Mouse (Mus musculus): ENCODE results near the gene Homer2. TPM values are rescaled to one million over a fixed set of nuclear protein-coding genes. Genes with fewer than 3 reads are reported as not detected.

Homer2 gene
- 43.6 TPM in 2 replicates for polyA plus RNA-seq (2015; fragmentation: Nextera tagmentation; extraction: Ambion mirVana)

GRCm38 (mm10) chr7:81707471-81708140 lies at the start of gene Homer2:
Gene Homer2 (minus strand): TSS chr7:81707527.
- Histone ChIP-seq H3K27ac (ENCODE audit: low read length) (peak within 1 kb of the TSS; percentile 57), H3K9me3 (ENCODE audit: control insufficient read depth, low read length) (0 out of 2 replicates have a peak, but pooled peaks cover 4% of the 10 kb centered on the region), H3K4me2 (ENCODE audit: low read depth, low read length) (peak within 1 kb of the TSS; percentile 88), H3K36me3 (ENCODE audit: control insufficient read depth, insufficient read depth, low read length) (no peaks in the 10 kb centered on the region), H3K4me1 (ENCODE audit: control insufficient read depth, insufficient read depth, low read length) (no peaks in the 10 kb centered on the region), H3K4me3 (ENCODE audit: low read length) (peak within 1 kb of the TSS; percentile 76), H3K27me3 (replicated peaks; ENCODE audit: control insufficient read depth, insufficient read depth, low read length) (peaks cover 5% of the 10 kb centered on the region; the same call in 1 of the 2 replicates), H3K9ac (ENCODE audit: low read depth, low read length) (peak within 1 kb of the TSS; percentile 76)
- 71% methylated on average over 14 of the region's 14 CpGs for WGBS
- no peak for ATAC-seq

DNA sequence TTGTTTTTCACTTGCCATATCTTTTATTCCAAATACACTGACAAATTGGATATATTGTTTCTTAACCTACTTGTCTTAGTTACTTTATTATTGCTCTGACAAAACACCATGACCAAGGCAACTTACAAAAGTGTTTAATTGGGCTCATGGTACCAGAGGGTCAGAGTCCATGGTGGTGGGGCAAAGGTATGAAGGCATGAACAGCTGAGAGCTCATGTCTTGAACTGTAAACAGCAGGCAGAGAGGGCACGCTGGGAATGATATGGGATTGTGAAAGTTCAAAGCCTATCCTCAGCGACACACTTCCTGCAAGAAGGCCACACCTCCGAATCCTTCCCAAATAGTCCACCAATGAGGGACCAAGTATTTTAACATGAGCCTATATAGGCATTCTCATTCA lies 40.6 kb upstream of the Homer2 start:
- Histone ChIP-seq H3K36me3 (ENCODE audit: control insufficient read depth, insufficient read depth, low read length) (no peaks in the 10 kb centered on the region), H3K27ac (ENCODE audit: low read length) (no peak overlapping the region), H3K9me3 (ENCODE audit: control insufficient read depth, low read length) (no peaks in the 10 kb centered on the region), H3K27me3 (replicated peaks; ENCODE audit: control insufficient read depth, insufficient read depth, low read length) (no peaks in the 10 kb centered on the region), H3K4me2 (ENCODE audit: low read depth, low read length) (no peak overlapping the region), H3K4me3 (ENCODE audit: low read length) (no peak overlapping the region), H3K9ac (ENCODE audit: low read depth, low read length) (no peak overlapping the region), H3K4me1 (ENCODE audit: control insufficient read depth, insufficient read depth, low read length) (no peaks in the 10 kb centered on the region)
- 81% methylated on average over 3 of the region's 3 CpGs for WGBS
- ATAC-seq = no peak

DNA sequence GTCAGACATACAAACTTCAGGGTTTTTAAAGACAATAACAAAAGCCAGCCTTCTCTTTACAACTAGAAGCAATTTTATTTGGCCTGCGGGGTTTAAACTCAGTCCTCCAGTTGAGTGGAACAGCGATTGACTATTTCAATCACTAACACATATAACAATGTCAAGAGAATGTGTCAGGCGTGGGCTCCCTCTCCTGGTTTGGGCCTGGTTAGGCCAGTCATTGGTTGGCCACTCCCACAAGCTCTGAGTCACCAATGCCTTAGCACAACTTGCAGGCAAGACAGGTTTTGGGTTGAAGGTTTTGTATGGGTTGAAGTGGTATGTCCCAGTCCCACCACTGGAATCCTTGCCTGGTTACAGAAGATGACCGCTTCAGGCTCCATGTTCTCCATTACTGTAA lies 36.8 kb upstream of the Homer2 start:
- H3K36me3 ChIP-seq (ENCODE audit: control insufficient read depth, insufficient read depth, low read length) = no peaks in the 10 kb centered on the region
- 0 out of 2 replicates have a peak, but pooled peaks have one; percentile 64 for ATAC-seq
- H3K9me3 ChIP-seq (ENCODE audit: control insufficient read depth, low read length) = no peaks in the 10 kb centered on the region
- H3K4me2 ChIP-seq (ENCODE audit: low read depth, low read length) = no peak overlapping the region
- H3K27me3 ChIP-seq (replicated peaks; ENCODE audit: control insufficient read depth, insufficient read depth, low read length) = no peaks in the 10 kb centered on the region
- H3K27ac ChIP-seq (ENCODE audit: low read length) = no peak overlapping the region
- no peak overlapping the region for H3K9ac ChIP-seq (ENCODE audit: low read depth, low read length)
- no peaks in the 10 kb centered on the region for H3K4me1 ChIP-seq (ENCODE audit: control insufficient read depth, insufficient read depth, low read length)
- WGBS = 69% methylated on average over 4 of the region's 4 CpGs
- no peak overlapping the region for H3K4me3 ChIP-seq (ENCODE audit: low read length)

DNA sequence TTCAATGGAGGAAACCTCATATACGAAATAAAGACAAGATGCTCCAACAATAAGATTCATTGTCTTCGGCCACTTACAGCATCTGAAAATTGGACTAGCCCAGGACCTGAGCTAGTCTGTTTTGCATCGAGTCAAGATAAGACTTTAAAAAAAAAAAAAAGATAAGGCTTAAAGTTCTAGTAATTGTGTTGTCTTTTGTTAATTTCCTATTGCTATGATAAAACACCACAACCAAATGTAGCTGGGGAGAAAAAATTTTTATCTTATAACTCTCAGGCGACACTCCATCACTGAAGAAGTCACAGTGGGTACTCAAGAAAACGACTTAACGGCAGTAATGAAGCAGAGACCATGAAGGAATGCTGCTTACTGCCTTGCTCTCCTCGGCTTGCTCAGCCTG lies 32.7 kb upstream of the Homer2 start:
- WGBS = 82% methylated on average over 7 of the region's 7 CpGs
- peak overlapping the region; percentile 32 for H3K4me2 ChIP-seq (ENCODE audit: low read depth, low read length)
- ATAC-seq = no peak

DNA sequence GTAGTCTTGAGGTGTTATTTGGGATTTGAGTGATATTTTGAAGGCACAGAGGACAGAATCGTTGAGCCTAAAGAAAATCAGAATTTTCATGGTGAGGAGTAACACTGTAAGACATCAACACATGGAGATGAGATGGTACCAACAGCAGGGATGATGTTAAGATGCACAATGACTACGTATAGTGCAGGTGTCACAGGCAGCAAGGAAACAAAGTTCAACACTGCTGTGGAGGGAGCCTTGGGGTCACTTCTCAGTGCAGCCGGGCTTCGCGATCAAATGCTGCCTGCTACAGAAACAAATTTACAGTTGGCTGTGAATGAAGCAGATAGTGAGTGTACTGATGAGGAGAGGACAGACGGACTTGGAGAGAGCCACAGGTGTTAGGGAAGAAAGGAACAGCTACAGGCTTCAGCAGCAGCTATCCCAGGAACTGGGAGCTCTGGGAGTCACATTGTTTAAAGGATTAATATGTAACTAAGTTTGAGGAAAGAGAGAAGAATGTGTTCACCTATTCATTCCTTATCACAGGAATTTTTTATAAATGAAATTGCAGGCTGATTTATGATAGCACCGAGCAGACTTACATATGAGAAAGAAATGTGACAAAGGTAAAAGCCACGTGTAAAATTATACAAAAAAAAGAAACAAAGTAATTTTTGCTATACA lies 31.5 kb upstream of the Homer2 start:
- peak overlapping the region; percentile 58 for H3K27ac ChIP-seq (ENCODE audit: low read length)
- no peaks in the 10 kb centered on the region for H3K4me1 ChIP-seq (ENCODE audit: control insufficient read depth, insufficient read depth, low read length)
- no peak overlapping the region for H3K4me3 ChIP-seq (ENCODE audit: low read length)
- peak; percentile 86 for ATAC-seq
- no peaks in the 10 kb centered on the region for H3K27me3 ChIP-seq (replicated peaks; ENCODE audit: control insufficient read depth, insufficient read depth, low read length)
- no peaks in the 10 kb centered on the region for H3K9me3 ChIP-seq (ENCODE audit: control insufficient read depth, low read length)
- no peak overlapping the region; the same call in 1 of the 2 replicates for H3K4me2 ChIP-seq (ENCODE audit: low read depth, low read length)
- WGBS = 55% methylated on average over 8 of the region's 8 CpGs
- no peaks in the 10 kb centered on the region for H3K36me3 ChIP-seq (ENCODE audit: control insufficient read depth, insufficient read depth, low read length)
- H3K9ac ChIP-seq (ENCODE audit: low read depth, low read length) = no peak overlapping the region

More for the DNA sequence above, 32.7 kb upstream of the Homer2 start:
- no peaks in the 10 kb centered on the region for H3K27me3 ChIP-seq (replicated peaks; ENCODE audit: control insufficient read depth, insufficient read depth, low read length)
- H3K4me1 ChIP-seq (ENCODE audit: control insufficient read depth, insufficient read depth, low read length) = no peaks in the 10 kb centered on the region
- H3K27ac ChIP-seq (ENCODE audit: low read length) = no peak overlapping the region
- no peak overlapping the region for H3K9ac ChIP-seq (ENCODE audit: low read depth, low read length)
- H3K9me3 ChIP-seq (ENCODE audit: control insufficient read depth, low read length) = no peaks in the 10 kb centered on the region
- H3K4me3 ChIP-seq (ENCODE audit: low read length) = no peak overlapping the region
- no peaks in the 10 kb centered on the region for H3K36me3 ChIP-seq (ENCODE audit: control insufficient read depth, insufficient read depth, low read length)

DNA sequence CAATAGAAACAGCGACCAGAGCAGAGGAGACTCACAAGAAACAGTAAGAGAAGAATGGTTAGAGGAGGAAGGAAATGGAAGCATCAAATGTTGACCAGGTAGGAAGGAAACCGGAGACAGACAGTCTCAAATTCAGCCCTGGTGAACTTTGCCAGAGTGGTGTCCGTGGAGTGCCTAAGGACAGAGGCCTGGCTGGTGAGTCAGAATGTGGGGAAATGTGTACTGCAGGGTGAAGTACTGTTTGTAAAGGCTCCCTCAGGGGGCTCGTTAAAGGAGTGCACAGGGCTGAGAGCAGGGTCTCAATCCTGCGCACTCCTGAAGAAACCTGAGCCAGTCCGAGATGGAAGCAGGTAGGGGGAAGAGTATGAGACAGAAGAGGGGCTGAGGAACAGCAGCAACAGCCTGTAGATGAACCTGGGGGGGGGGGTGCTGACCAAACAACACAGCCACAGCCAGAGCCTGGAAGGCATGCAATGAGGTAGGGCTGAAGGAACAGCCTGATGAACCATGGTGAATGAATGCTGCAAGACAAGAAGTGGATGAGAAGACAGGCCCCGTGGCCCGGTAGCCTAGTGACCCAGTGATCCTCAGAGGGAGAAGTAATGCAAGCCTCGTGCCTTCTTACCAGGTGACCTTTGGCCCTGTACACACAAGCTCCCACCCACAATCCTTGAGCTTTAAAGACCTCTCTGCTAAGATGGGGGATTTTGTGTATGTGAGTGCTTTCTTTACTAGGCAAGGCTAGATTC lies 28.1 kb upstream of the Homer2 start:
- ATAC-seq = no peak; the same call in 1 of the 2 replicates
- Histone ChIP-seq H3K4me3 (ENCODE audit: low read length) (no peak overlapping the region), H3K27me3 (replicated peaks; ENCODE audit: control insufficient read depth, insufficient read depth, low read length) (no peaks in the 10 kb centered on the region), H3K27ac (ENCODE audit: low read length) (no peak overlapping the region), H3K9ac (ENCODE audit: low read depth, low read length) (no peak overlapping the region), H3K4me1 (ENCODE audit: control insufficient read depth, insufficient read depth, low read length) (no peaks in the 10 kb centered on the region), H3K4me2 (ENCODE audit: low read depth, low read length) (no peak overlapping the region), H3K9me3 (ENCODE audit: control insufficient read depth, low read length) (no peaks in the 10 kb centered on the region), H3K36me3 (ENCODE audit: control insufficient read depth, insufficient read depth, low read length) (no peaks in the 10 kb centered on the region)
- 58% methylated on average over 9 of the region's 9 CpGs for WGBS

GRCm38 (mm10) chr7:81732183-81733089 lies 25.1 kb upstream of the Homer2 start:
- no peak overlapping the region for H3K27ac ChIP-seq (ENCODE audit: low read length)

DNA sequence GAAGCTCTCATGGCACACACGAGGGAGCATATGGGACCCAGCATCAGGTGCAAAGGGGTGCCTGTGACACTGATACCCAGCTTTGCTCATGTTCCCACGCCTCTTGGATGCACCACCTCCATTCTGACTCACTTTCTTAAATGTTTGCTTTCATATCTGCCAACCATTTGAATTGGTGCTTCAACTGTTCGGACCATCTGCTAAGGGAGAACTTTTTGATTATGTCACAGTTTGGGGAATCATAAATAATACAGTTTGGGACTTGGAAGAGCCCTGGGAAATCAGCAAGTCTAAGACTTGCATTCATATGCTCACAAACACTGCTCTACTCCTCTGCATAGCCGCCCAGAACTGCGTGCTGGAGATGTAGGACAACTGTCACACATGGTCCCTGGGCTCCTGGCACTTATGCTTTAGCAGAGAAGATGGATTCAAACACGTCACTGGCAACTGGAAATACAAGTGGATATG lies 23.9 kb upstream of the Homer2 start:
- no peaks in the 10 kb centered on the region for H3K36me3 ChIP-seq (ENCODE audit: control insufficient read depth, insufficient read depth, low read length)
- H3K27me3 ChIP-seq (replicated peaks; ENCODE audit: control insufficient read depth, insufficient read depth, low read length) = no peaks in the 10 kb centered on the region
- WGBS = 80% methylated on average over 6 of the region's 6 CpGs
- no peaks in the 10 kb centered on the region for H3K4me1 ChIP-seq (ENCODE audit: control insufficient read depth, insufficient read depth, low read length)
- H3K4me3 ChIP-seq (ENCODE audit: low read length) = no peak overlapping the region
- H3K9me3 ChIP-seq (ENCODE audit: control insufficient read depth, low read length) = no peaks in the 10 kb centered on the region
- no peak overlapping the region for H3K4me2 ChIP-seq (ENCODE audit: low read depth, low read length)
- no peak overlapping the region for H3K27ac ChIP-seq (ENCODE audit: low read length)
- no peak for ATAC-seq
- no peak overlapping the region for H3K9ac ChIP-seq (ENCODE audit: low read depth, low read length)

More at GRCm38 (mm10) chr7:81732183-81733089, 25.1 kb upstream of the Homer2 start:
- Histone ChIP-seq H3K4me3 (ENCODE audit: low read length) (no peak overlapping the region), H3K36me3 (ENCODE audit: control insufficient read depth, insufficient read depth, low read length) (no peaks in the 10 kb centered on the region), H3K9ac (ENCODE audit: low read depth, low read length) (no peak overlapping the region), H3K4me2 (ENCODE audit: low read depth, low read length) (no peak overlapping the region), H3K9me3 (ENCODE audit: control insufficient read depth, low read length) (no peaks in the 10 kb centered on the region), H3K4me1 (ENCODE audit: control insufficient read depth, insufficient read depth, low read length) (no peaks in the 10 kb centered on the region), H3K27me3 (replicated peaks; ENCODE audit: control insufficient read depth, insufficient read depth, low read length) (no peaks in the 10 kb centered on the region)
- WGBS = 81% methylated on average over 12 of the region's 12 CpGs
- no peak for ATAC-seq
